Mouse (Mus musculus) E14TG2a.4 (cell line): Measurements from ENCODE around the gene Ubn1.

Experiments
- H3K27me3 ChIP-seq: 2 replicates; pipeline ENCODE4 v1.6.1; 2014; ENCODE audit warnings: low read length, control low read depth; ENCODE audit not compliant: insufficient read depth
- H3K36me3 ChIP-seq: 2 replicates; pipeline ENCODE4 v1.6.1; 2014; ENCODE audit warnings: low read length, control low read depth; ENCODE audit not compliant: insufficient read depth
- H3K4me1 ChIP-seq: replicated peaks from 2 replicates; pipeline ENCODE4 v1.6.1; 2014; ENCODE audit warnings: low read depth, low read length, control low read depth
- H3K4me3 ChIP-seq: replicated peaks from 2 replicates; pipeline ENCODE4 v1.5.1; 2014; ENCODE audit warnings: mild to moderate bottlenecking, low read length
- H3K9me3 ChIP-seq: 2 replicates; pipeline ENCODE4 v1.6.1; 2014; ENCODE audit warnings: low read length, control low read depth
- CTCF ChIP-seq: conservative IDR thresholded peaks from 2 replicates; pipeline ENCODE4 v1.5.1; 2014; ENCODE audit warnings: low read length
- NANOG ChIP-seq: IDR thresholded peaks from 2 replicates; pipeline ENCODE4 v1.6.1; 2014; ENCODE audit warnings: borderline replicate concordance, low read length, mixed read lengths
- POU5F1 ChIP-seq: IDR thresholded peaks from 2 replicates; pipeline ENCODE4 v1.6.1; 2014; ENCODE audit warnings: low read length, borderline replicate concordance

The Ubn1 gene

DNA sequence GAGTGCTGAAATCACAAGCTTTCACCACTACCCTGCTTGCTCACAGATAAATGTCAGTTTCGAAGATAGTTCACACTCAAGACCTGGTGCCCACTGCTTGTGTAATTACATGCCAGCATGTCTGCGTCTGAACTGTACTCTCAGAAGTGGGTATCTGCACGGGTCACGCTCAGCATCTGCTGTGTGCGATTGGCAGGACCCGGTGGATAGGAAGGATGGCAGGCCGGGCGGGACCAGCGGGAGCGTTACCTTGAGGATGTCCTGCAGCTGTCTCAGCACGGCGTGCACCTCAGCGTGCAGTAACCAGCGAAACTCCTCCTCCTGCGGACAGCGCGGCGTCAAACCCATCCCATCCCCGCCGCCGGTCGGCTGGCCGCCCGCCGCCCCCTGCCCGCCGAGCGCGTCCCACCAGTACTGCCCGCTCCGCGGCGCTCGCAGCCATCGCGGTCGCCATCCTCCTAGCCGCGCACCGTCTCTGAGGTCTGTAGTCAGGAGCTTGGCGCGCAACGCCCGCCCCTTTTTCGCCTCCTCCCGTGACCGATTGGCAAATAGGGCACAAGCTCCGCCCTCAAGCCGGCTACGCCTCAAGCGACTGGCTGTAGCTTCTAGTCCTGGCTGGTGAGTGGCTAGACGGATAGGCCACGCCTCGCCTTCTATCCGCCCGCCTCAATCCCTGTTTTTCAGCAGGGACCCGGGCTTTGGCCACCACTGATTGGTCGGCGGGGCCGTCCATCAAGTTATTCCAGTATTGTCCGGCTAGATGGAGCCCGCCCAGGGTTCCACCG lies 36.6 kb upstream of the Ubn1 start, which contains the start of gene Rogdi:
Rogdi (minus strand) TSS at position 500 of the 785 bp plus-strand sequence.
- no peaks in the 10 kb centered on the region for H3K9me3 ChIP-seq
- H3K4me3 ChIP-seq = peak within 1 kb of the TSS; percentile 89
- no peak for TF ChIP-seq POU5F1
- TF ChIP-seq CTCF = no peak
- TF ChIP-seq NANOG = no peak
- H3K4me1 ChIP-seq = peaks cover 62% of the 10 kb centered on the region
- H3K27me3 ChIP-seq = peaks cover 6% of the 10 kb centered on the region; the same call in 1 of the 2 replicates
- peaks cover 76% of the 10 kb centered on the region for H3K36me3 ChIP-seq

DNA sequence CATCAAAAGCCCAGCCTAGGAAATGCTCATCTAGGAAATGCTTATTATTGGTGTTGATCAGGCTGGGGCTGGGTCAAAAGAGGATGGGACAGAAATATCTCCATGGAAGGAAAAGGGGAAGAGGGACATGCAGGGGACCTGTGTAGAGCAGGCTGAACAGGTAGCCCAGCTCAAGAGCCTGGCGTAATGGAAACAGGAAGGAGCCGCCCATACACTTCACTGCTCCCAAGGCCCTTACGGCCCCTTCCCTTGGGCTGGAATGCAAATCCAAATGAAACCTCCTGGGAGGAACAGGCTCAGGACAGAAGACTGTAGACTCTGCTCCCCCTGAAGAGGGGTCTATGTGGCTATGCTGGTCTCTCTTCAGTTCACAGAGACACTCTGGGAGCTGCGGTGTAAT lies 35.3 kb upstream of the Ubn1 start:
- TF ChIP-seq CTCF (no peak), POU5F1 (no peak), NANOG (no peak)
- Histone ChIP-seq H3K9me3 (no peaks in the 10 kb centered on the region), H3K4me3 (peak overlapping the region; percentile 13; the same call in 1 of the 2 replicates)

DNA sequence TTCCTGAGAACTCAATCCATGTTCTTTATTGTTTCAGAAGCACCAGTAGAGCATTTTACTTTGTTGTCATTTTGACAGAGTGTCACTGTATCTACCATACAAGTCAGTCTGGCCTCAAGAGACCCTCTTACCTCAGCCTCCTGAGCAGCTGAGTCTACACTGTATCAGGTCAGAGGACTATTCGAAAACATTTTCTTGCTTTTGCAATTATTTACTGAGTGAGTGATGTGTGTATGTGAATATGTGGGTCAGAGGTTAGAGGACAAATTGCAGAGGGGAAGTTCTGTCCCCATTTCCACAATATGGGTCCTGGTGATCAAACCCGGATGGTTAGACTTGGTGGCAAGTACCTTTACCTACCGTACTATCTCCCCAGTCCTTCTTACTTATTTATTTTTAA lies 25.8 kb upstream of the Ubn1 start:
- no peaks in the 10 kb centered on the region for H3K9me3 ChIP-seq
- H3K36me3 ChIP-seq = peaks cover 99% of the 10 kb centered on the region
- TF ChIP-seq CTCF = no peak
- TF ChIP-seq POU5F1 = no peak
- no peak for TF ChIP-seq NANOG

More for the DNA sequence above, 35.3 kb upstream of the Ubn1 start:
- H3K36me3 ChIP-seq = peaks cover 78% of the 10 kb centered on the region
- H3K4me1 ChIP-seq = peaks cover 49% of the 10 kb centered on the region
- peaks cover 6% of the 10 kb centered on the region; the same call in 1 of the 2 replicates for H3K27me3 ChIP-seq

DNA sequence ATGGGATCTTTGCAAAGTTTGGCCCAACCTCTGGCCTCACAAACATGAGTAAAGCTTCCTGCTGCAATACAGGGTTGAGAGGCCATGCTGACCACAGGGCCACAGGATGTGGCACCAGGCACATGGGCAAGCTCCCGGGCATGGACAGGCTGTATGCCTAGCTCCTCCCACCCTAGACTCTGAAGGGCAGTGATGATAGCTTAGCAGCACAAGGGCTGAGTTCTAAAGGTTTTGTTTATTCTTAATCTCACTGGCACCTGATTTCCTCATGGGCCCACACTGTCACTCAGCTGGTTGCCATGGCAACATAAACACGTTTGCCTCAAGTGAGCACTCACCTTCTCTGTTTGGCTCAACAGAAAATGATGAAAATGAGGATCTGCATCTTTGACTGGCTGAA lies 20.0 kb upstream of the Ubn1 start:
- TF ChIP-seq CTCF (no peak), NANOG (no peak)
- H3K4me3 ChIP-seq = no peak overlapping the region
- no peaks in the 10 kb centered on the region for H3K27me3 ChIP-seq
- H3K4me1 ChIP-seq = no peaks in the 10 kb centered on the region
- no peaks in the 10 kb centered on the region for H3K9me3 ChIP-seq
- peaks cover 99% of the 10 kb centered on the region for H3K36me3 ChIP-seq

More for the DNA sequence above, 25.8 kb upstream of the Ubn1 start:
- no peak overlapping the region for H3K4me3 ChIP-seq
- no peaks in the 10 kb centered on the region for H3K4me1 ChIP-seq
- H3K27me3 ChIP-seq = no peaks in the 10 kb centered on the region

DNA sequence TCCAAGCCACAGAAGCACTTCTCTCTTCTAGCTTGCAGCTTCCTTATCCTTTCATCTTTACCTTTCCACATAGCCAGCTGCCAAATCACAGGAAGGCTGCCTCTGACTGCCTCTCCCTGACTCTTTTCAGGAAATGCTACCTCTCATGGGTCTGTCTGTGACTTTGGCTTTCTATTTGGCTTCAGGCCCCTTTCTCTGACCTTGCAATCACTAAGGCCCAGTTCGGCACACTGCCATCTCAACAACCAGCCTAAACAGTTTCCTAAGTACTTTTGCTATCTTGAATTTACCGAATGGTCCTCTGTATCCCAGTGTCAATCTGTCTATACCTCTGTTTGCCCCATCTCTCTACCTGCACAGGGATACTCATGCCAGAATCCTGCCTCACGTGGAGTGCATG lies 14.3 kb upstream of the Ubn1 start:
- TF ChIP-seq CTCF = no peak
- TF ChIP-seq POU5F1 = no peak
- no peak for TF ChIP-seq NANOG
- Histone ChIP-seq H3K27me3 (no peaks in the 10 kb centered on the region), H3K9me3 (no peaks in the 10 kb centered on the region), H3K36me3 (peaks cover 98% of the 10 kb centered on the region), H3K4me3 (no peak overlapping the region), H3K4me1 (no peaks in the 10 kb centered on the region)

DNA sequence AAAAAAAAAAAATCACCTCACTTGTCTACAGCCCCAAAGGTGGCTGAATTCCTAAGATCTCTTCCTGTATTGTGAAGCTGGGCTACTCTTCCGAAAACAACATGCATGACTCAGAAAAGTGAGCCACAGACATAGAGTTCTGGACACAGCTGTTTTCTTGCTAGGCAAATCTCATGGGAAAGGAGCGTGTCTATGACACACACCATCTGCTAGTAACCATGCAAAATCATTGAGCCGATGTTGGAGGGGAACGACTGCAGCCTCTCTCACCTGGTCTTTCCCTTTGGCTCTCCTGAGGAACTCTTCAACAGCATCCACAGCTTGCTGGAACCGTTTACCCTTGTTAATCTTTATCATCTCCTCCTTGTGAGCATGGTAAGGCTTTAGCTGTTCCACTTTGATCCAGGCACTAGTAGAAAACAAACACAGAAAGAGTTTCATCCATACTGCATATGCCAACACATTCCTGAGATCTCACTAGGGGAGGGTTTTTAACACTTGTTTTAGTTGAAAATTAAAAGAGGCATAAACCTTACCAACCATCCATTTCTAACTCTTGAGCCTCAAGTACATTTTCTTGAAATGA lies 13.1 kb upstream of the Ubn1 start:
- H3K4me1 ChIP-seq = no peaks in the 10 kb centered on the region
- H3K9me3 ChIP-seq = no peaks in the 10 kb centered on the region
- H3K27me3 ChIP-seq = no peaks in the 10 kb centered on the region
- H3K36me3 ChIP-seq = peaks cover 98% of the 10 kb centered on the region
- TF ChIP-seq CTCF (no peak), NANOG (no peak), POU5F1 (no peak)
- H3K4me3 ChIP-seq = no peak overlapping the region

DNA sequence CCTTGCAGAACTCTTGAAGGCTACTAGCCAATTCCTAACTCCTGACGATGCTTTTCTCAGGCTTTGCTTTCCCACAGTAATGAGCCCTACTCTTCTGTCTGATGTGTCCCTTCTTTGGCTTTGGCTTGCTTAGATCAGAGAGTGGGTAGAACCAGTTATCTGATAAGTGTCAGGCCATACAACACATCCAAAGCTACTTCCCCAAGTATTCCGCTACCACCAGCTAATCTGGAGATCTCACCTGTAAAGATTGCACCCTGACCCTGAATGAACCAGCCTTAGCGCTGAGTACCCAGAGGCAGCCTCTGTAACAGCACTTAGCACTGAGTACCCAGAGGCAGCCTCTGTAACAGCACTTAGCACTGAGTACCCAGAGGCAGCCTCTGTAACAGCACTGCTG lies 4.5 kb upstream of the Ubn1 start:
- Histone ChIP-seq H3K4me3 (no peak overlapping the region), H3K9me3 (no peaks in the 10 kb centered on the region), H3K36me3 (peaks cover 80% of the 10 kb centered on the region), H3K27me3 (no peaks in the 10 kb centered on the region), H3K4me1 (peaks cover 17% of the 10 kb centered on the region)
- no peak for TF ChIP-seq CTCF
- TF ChIP-seq NANOG = no peak
- TF ChIP-seq POU5F1 = no peak

DNA sequence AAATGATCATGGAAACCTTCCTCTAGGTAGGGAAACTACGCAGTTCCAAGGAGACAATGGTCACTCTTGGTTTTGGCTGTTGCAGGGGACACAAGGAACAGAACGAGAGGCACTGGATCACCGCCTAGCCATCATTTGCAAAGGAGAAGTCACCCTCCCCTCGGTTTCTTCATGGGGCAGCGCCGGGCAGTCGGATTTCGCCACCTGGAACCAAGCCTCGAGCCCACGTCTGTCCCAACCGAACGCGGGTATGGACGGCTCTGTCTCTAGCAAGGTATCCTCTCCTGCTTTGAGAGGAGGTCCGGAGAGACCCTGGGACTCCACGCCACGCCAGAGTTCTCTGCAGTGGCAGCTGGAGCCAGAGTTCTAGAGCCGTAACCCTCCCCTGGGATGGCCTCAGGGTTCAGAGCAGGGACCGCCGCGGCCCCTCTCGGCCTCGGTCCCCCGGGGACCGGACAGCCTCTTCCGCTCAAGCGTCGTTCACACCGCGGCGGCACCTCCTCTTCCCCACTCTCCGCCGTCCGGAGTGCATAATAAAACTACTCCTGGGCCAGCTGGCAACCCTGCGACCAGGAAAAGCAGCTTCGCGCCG lies 579 bp upstream of the Ubn1 start:
- Histone ChIP-seq H3K9me3 (no peaks in the 10 kb centered on the region), H3K27me3 (no peaks in the 10 kb centered on the region), H3K4me1 (peaks cover 28% of the 10 kb centered on the region), H3K36me3 (peaks cover 61% of the 10 kb centered on the region), H3K4me3 (peak overlapping the region; percentile 99)
- no peak for TF ChIP-seq CTCF
- TF ChIP-seq POU5F1 = no peak
- TF ChIP-seq NANOG = no peak
